Mouse (Mus musculus) ES-E14 (cell line): ENCODE measurements around the gene Rbm48. TPM values are rescaled to one million over a fixed set of nuclear protein-coding genes. Genes with fewer than 3 reads are reported as not detected.

Experiments used
- DNase-seq: peaks from one replicate; pipeline ENCODE4 v3.0.0-alpha.2; 2013; ENCODE audit warnings: low read depth, low spot score
- H3K27ac ChIP-seq: 2 replicates; pipeline ENCODE4 v1.5.1; 2012; ENCODE audit warnings: low read depth, mild to moderate bottlenecking, low read length, moderate library complexity, mixed read lengths; ENCODE audit not compliant: poor library complexity, insufficient read depth, severe bottlenecking
- H3K36me3 ChIP-seq: 2 replicates; pipeline ENCODE4 v1.6.1; 2012; ENCODE audit warnings: mild to moderate bottlenecking, low read length, moderate library complexity, mixed read lengths; ENCODE audit not compliant: control insufficient read depth, poor library complexity, insufficient read depth, severe bottlenecking
- H3K4me1 ChIP-seq, 2 experiments: fragments of 150-350 bp in 1 of 2; sonication (generic) in 1 of 2; 2 replicates each; pipeline ENCODE4 v1.6.1; 2012; ENCODE audit warnings: low read length in 2 of 2, mild to moderate bottlenecking in 1 of 2, mixed read lengths in 1 of 2; ENCODE audit not compliant: control insufficient read depth in 2 of 2, insufficient read depth in 2 of 2, poor library complexity in 1 of 2
- H3K4me3 ChIP-seq, 2 experiments: fragments of 150-350 bp in 1 of 2; sonication (generic) in 1 of 2; 2 replicates each; pipeline ENCODE4 v1.5.1; 2012; ENCODE audit warnings: low read length in 2 of 2, low read depth in 1 of 2, mild to moderate bottlenecking in 1 of 2, mixed read lengths in 1 of 2; ENCODE audit not compliant: insufficient read depth in 1 of 2, poor library complexity in 1 of 2, severe bottlenecking in 1 of 2
- H3K9ac ChIP-seq: 2 replicates; pipeline ENCODE4 v1.6.1; 2012; ENCODE audit warnings: low read depth, mild to moderate bottlenecking, low read length, mixed read lengths; ENCODE audit not compliant: poor library complexity, insufficient read depth, severe bottlenecking
- H3K9me3 ChIP-seq: fragments of 150-350 bp; sonication (generic); 2 replicates; pipeline ENCODE4 v1.6.1; 2012; ENCODE audit warnings: low read depth, mild to moderate bottlenecking, low read length; ENCODE audit not compliant: control insufficient read depth, insufficient read depth
- CHD2 ChIP-seq: IDR thresholded peaks from 2 replicates; pipeline ENCODE4 v1.6.1; 2014; ENCODE audit warnings: mild to moderate bottlenecking, low read depth, low read length, inconsistent platforms
- HCFC1 ChIP-seq: IDR thresholded peaks from 2 replicates; pipeline ENCODE4 v1.6.1; 2012; ENCODE audit warnings: low read length, inconsistent platforms, borderline replicate concordance; ENCODE audit not compliant: insufficient read depth
- MAFK ChIP-seq: IDR thresholded peaks from 2 replicates; pipeline ENCODE4 v1.6.1; 2014; ENCODE audit warnings: mild to moderate bottlenecking, low read depth, low read length, inconsistent platforms; ENCODE audit not compliant: insufficient read depth
- ZC3H11A ChIP-seq: IDR thresholded peaks from 2 replicates; pipeline ENCODE4 v1.6.1; 2012; ENCODE audit warnings: low read depth, mild to moderate bottlenecking, inconsistent platforms, low read length, borderline replicate concordance
- ZNF384 ChIP-seq: IDR thresholded peaks from 2 replicates; pipeline ENCODE4 v1.6.1; 2012; ENCODE audit warnings: low read depth, low read length, inconsistent platforms
- in situ Hi-C, 2 experiments: fragments of 600-800 bp; cut with MboI; formaldehyde crosslinking; loops; one replicate each; pipeline ENCODE4 v1.15.1; 2025; ENCODE audit warnings: low sequenced_read_pairs in 2 of 2, inconsistent platforms in 1 of 2; ENCODE audit not compliant: unreplicated experiment in 2 of 2
- total RNA-seq: library from RNA; depleted of rRNA; stranded (reverse); fragments of 300-350 nt; gene quantifications from 2 replicates; pipeline ENCODE4 v1.2.3, GENCODE M21; 2012

The Rbm48 gene
- total RNA-seq, 1 experiment, result 21.9 TPM

DNA sequence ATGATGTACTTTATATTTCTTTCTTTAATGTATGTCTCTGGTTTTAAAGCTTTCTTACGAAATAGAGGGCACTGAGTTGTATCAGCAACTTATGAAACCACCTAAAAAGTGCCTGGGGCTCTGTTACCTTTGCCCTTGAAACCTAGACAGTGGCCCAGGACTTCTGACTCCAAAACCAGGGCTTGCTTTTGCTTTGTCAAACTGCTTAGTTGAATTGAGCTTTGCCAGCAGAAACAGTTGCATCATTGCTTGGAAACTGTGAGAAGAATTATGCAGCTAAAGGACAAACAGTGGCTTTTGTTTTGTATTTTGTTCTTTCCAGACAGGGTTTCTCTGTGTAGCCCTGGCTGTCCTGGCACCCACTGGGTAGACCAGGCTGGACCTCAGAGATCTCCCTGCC, 3.9 kb upstream of the Rbm48 start:
- no peak overlapping the region for H3K9ac ChIP-seq
- no peak for TF ChIP-seq ZNF384
- no peak for DNase-seq
- in situ Hi-C loops, result no loop called here
- peaks cover 1% of the 10 kb centered on the region; the same call in 1 of the 2 replicates for H3K36me3 ChIP-seq
- H3K9me3 ChIP-seq, result no peaks in the 10 kb centered on the region
- H3K4me3 ChIP-seq, result no peak overlapping the region
- H3K27ac ChIP-seq, result no peak overlapping the region
- H3K4me1 ChIP-seq, result no peaks in the 10 kb centered on the region

DNA sequence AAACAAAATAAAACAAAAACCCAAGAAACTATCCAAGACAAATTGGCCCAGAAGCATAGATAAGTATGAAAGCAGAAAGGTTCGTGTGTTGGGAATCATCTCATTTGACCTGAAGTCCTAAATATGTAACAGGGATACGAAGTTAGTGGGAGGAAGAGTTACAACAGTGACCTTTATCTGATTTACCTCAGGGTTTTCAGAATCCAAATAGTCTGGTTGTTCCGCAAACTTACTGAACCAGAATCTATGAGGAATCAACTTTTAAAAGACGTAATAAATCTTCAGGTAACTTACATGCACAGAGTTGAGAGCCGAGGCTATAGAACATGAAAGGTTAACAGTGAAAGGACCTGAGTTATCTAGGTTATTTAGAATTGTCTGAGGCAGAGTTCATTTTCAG, 2.4 kb upstream of the Rbm48 start:
- in situ Hi-C loops, result no loop called here

DNA sequence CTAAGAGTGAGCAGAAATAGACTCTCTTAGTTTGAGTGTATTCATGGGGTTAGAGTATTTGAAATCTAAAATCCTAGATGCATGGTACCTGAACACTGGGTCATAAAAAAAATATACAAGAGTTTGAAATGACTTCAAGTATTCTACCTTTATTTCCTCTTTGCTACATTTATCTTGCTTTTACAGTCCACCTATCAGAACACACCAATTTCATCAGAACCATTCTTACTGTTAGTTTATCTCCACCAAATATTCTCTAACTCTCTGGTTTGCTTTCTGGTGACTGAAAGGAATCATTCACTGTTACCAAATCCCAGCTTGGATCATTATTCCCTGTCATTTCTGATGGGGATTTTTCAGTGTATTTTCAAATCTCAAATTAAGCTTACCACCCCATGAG, 786 bp upstream of the Rbm48 start:
- TF ChIP-seq CHD2 (no peak), ZC3H11A (no peak), ZNF384 (no peak), HCFC1 (no peak), MAFK (no peak)
- Histone ChIP-seq H3K4me1 (peaks cover 0 to 2% of the 10 kb centered on the region in 2 experiments; a peak in 1 of 4 replicates), H3K9me3 (no peaks in the 10 kb centered on the region), H3K36me3 (no peaks in the 10 kb centered on the region), H3K4me3 (peak overlapping the region; percentile 73 to 94), H3K27ac (no peak overlapping the region), H3K9ac (no peak overlapping the region; the same call in 1 of the 2 replicates)
- in situ Hi-C loops, result no loop called here
- DNase-seq, result no peak

More for the DNA sequence above, 2.4 kb upstream of the Rbm48 start:
- Histone ChIP-seq H3K9me3 (no peaks in the 10 kb centered on the region), H3K4me1 (peaks cover 0 to 2% of the 10 kb centered on the region in 2 experiments; a peak in 1 of 4 replicates), H3K4me3 (no peak overlapping the region), H3K9ac (no peak overlapping the region), H3K36me3 (no peaks in the 10 kb centered on the region), H3K27ac (no peak overlapping the region)
- no peak for TF ChIP-seq HCFC1
- no peak for TF ChIP-seq CHD2
- TF ChIP-seq ZC3H11A, result no peak
- TF ChIP-seq MAFK, result no peak
- no peak for TF ChIP-seq ZNF384
- no peak for DNase-seq

DNA sequence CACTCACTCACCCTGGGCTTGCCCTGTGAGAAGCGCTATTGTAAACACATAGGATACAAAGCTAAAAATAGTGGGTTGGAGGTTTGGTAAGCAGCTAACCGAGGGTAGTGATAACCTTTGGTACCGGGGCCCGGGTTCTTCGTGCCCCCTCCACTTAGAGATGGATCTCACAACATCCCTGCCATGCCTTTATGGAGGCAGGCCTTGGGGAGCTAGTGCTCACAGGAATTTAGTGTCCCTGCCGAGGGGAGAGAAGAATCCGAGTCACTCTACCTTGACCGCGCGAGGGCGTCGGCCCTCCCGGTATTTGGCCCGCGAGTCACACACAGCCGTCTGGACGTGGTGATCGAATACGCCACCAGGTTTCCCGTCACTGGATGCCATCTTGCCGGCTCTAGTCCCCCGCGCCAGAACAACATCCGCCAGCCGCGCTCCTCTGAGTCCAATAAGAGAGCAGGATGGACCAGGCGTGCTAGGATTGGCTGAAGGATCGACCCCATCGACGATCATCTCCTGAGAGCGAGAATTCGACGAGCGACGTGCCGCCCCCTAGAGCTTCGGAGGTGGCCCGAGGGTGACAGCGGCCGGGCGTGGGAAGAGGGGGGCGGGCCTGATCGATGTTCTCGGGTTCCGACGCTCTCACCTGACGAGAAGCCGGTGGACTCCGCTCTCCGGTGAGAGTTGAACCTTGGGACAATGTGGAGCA, 539 bp downstream of the Rbm48 start, which contains the start of gene Pex1:
TSS of gene Pex1 (plus strand) at position 374 of the 706 bp plus-strand sequence.
- peak within 1 kb of the TSS; percentile 26; the same call in 1 of the 2 replicates for H3K27ac ChIP-seq
- in situ Hi-C loops, result no loop called here
- TF ChIP-seq CHD2 (peak; percentile 78), HCFC1 (peak; percentile 82), ZC3H11A (no peak), ZNF384 (no peak), MAFK (no peak)

DNA sequence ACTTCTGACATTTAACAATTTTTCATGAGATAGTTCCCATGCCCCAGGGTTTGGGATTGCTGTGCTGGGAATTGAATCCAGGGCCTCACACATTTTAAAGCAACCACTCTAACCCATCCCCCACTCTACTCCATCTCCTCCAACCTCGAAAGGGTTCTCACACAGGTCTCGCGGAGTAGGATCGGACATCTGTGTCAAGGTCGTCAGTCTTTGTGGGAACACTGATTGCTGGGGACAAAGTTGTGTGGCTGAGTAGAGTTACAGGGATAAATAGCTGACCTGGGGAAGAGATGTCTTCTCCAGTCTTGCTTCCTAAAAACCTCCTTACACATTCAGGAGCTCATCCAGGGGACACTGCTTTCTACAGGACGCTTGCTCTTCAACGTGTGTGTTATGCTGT, 17.3 kb downstream of the Rbm48 start:
- in situ Hi-C loops, result no loop called here
- Histone ChIP-seq H3K9me3 (no peaks in the 10 kb centered on the region), H3K36me3 (peaks cover 25% of the 10 kb centered on the region), H3K4me1 (peaks cover 0 to 14% of the 10 kb centered on the region in 2 experiments; a peak in 3 of 4 replicates), H3K4me3 (no peak overlapping the region), H3K9ac (no peak overlapping the region), H3K27ac (no peak overlapping the region; the same call in 1 of the 2 replicates)
- TF ChIP-seq ZC3H11A (no peak), CHD2 (no peak), MAFK (no peak), HCFC1 (no peak), ZNF384 (no peak)
- DNase-seq, result no peak

More for the DNA sequence above, 539 bp downstream of the Rbm48 start, which contains the start of gene Pex1:
- H3K9ac ChIP-seq, result peak within 1 kb of the TSS; percentile 89
- peaks cover 0 to 2% of the 10 kb centered on the region in 2 experiments; a peak in 1 of 4 replicates for H3K4me1 ChIP-seq
- DNase-seq, result peak; percentile 95
- H3K36me3 ChIP-seq, result peaks cover 7% of the 10 kb centered on the region
- H3K4me3 ChIP-seq, result peak within 1 kb of the TSS; percentile 73 to 94
- H3K9me3 ChIP-seq, result no peaks in the 10 kb centered on the region
